Mouse (Mus musculus) hindbrain, embryonic 13.5 days (tissue): ENCODE measurements around the gene Srgn. TPM values are rescaled to one million over a fixed set of nuclear protein-coding genes. Genes with fewer than 3 reads are reported as not detected.

Source experiments
- ATAC-seq: fragments of 200-750 bp; cut with Nextera tagmentation; 2 replicates; pipeline ENCODE4 v1.8.0; 2017; ENCODE audit warnings: moderate TSS enrichment; ENCODE audit not compliant: low FRiP score
- H3K27ac ChIP-seq: fragments of 300-500 bp; sonication (generic); 2 replicates; pipeline ENCODE4 v1.5.1; 2015; ENCODE audit warnings: inconsistent platforms, mild to moderate bottlenecking, moderate library complexity
- H3K27me3 ChIP-seq: fragments of 300-500 bp; sonication (generic); 2 replicates; pipeline ENCODE4 v1.6.1; 2015; ENCODE audit warnings: mild to moderate bottlenecking, inconsistent platforms
- H3K36me3 ChIP-seq: fragments of 300-500 bp; sonication (generic); 2 replicates; pipeline ENCODE4 v1.6.1; 2015; ENCODE audit warnings: mild to moderate bottlenecking, inconsistent platforms
- H3K4me1 ChIP-seq: fragments of 300-500 bp; sonication (generic); replicated peaks from 2 replicates; pipeline ENCODE4 v1.6.1; 2015; ENCODE audit warnings: inconsistent platforms
- H3K4me2 ChIP-seq: fragments of 300-500 bp; sonication (generic); 2 replicates; pipeline ENCODE4 v1.6.1; 2015; ENCODE audit warnings: inconsistent platforms, mild to moderate bottlenecking, moderate library complexity
- H3K4me3 ChIP-seq: fragments of 300-500 bp; sonication (generic); 2 replicates; pipeline ENCODE4 v1.5.1; 2015; ENCODE audit warnings: mild to moderate bottlenecking, inconsistent platforms
- H3K9ac ChIP-seq: fragments of 300-500 bp; sonication (generic); 2 replicates; pipeline ENCODE4 v1.6.1; 2015; ENCODE audit warnings: mild to moderate bottlenecking, inconsistent platforms
- H3K9me3 ChIP-seq: fragments of 300-500 bp; sonication (generic); 2 replicates; pipeline ENCODE4 v1.6.1; 2016; ENCODE audit warnings: inconsistent platforms
- WGBS: fragments of 180-500 bp; shearing (Covaris S2); methylation state at CpG from one replicate; pipeline ENCODE4 v1.1.7; 2015; 5-methylcytosine and 5-hydroxymethylcytosine counted together
- polyA plus RNA-seq: library from polyadenylated mRNA; unstranded; fragments of >200 nt; fragmentation: Nextera tagmentation; extraction: Ambion mirVana; gene quantifications from 2 replicates; pipeline ENCODE4 v1.2.1, GENCODE M21; 2015

The Srgn gene
- polyA plus RNA-seq, 1 experiment from 2014 or later, result 8.3 TPM

GRCm38 (mm10) chr10:62512855-62513254 lies 14.4 kb downstream of the Srgn start:
- WGBS, result 93% methylated on average over 4 of the region's 4 CpGs
- peaks cover 7% of the 10 kb centered on the region; the same call in 1 of the 2 replicates for H3K4me1 ChIP-seq
- no peaks in the 10 kb centered on the region for H3K9me3 ChIP-seq
- H3K27me3 ChIP-seq, result peaks cover 12% of the 10 kb centered on the region
- H3K4me3 ChIP-seq, result no peak overlapping the region
- H3K4me2 ChIP-seq, result no peak overlapping the region
- no peaks in the 10 kb centered on the region for H3K36me3 ChIP-seq
- no peak overlapping the region for H3K9ac ChIP-seq
- no peak overlapping the region for H3K27ac ChIP-seq
- no peak for ATAC-seq

GRCm38 (mm10) chr10:62511528-62511927 lies 15.7 kb downstream of the Srgn start:
- Histone ChIP-seq H3K4me3 (no peak overlapping the region), H3K36me3 (no peaks in the 10 kb centered on the region), H3K27ac (no peak overlapping the region), H3K4me2 (no peak overlapping the region), H3K9me3 (no peaks in the 10 kb centered on the region), H3K9ac (no peak overlapping the region), H3K27me3 (peaks cover 21% of the 10 kb centered on the region), H3K4me1 (peaks cover 7% of the 10 kb centered on the region; the same call in 1 of the 2 replicates)
- WGBS, result 83% methylated on average over 6 of the region's 6 CpGs
- no peak for ATAC-seq

- Histone ChIP-seq H3K4me2 (no peak overlapping the region), H3K4me3 (no peak overlapping the region), H3K9me3 (no peaks in the 10 kb centered on the region), H3K4me1 (peaks cover 7% of the 10 kb centered on the region; the same call in 1 of the 2 replicates), H3K27ac (no peak overlapping the region), H3K27me3 (peaks cover 27% of the 10 kb centered on the region), H3K9ac (no peak overlapping the region), H3K36me3 (no peaks in the 10 kb centered on the region)
- WGBS, result 70% methylated on average over 11 of the region's 11 CpGs
- ATAC-seq, result no peak
These were observed 18.1 kb downstream of the Srgn start for GRCm38 (mm10) chr10:62509032-62509656.

GRCm38 (mm10) chr10:62508459-62508858 lies 18.8 kb downstream of the Srgn start:
- Histone ChIP-seq H3K4me1 (peaks cover 7% of the 10 kb centered on the region; the same call in 1 of the 2 replicates), H3K27me3 (peaks cover 27% of the 10 kb centered on the region), H3K27ac (0 out of 2 replicates have a peak overlapping the region, but pooled peaks have one; percentile 6), H3K4me2 (peak overlapping the region; percentile 47), H3K4me3 (peak overlapping the region; percentile 24), H3K9ac (peak overlapping the region; percentile 35; the same call in 1 of the 2 replicates), H3K9me3 (no peaks in the 10 kb centered on the region), H3K36me3 (no peaks in the 10 kb centered on the region)
- no peak for ATAC-seq
- 15% methylated on average over 11 of the region's 11 CpGs for WGBS

- H3K9me3 ChIP-seq, result no peaks in the 10 kb centered on the region
These were observed 19.5 kb downstream of the Srgn start for GRCm38 (mm10) chr10:62507591-62508308.

GRCm38 (mm10) chr10:62507071-62507470 lies 20.2 kb downstream of the Srgn start:
- Histone ChIP-seq H3K9me3 (no peaks in the 10 kb centered on the region), H3K4me1 (peaks cover 7% of the 10 kb centered on the region; the same call in 1 of the 2 replicates), H3K4me3 (no peak overlapping the region), H3K4me2 (no peak overlapping the region), H3K36me3 (no peaks in the 10 kb centered on the region), H3K27ac (no peak overlapping the region), H3K9ac (no peak overlapping the region), H3K27me3 (peaks cover 27% of the 10 kb centered on the region)
- no peak for ATAC-seq
- 92% methylated on average over 4 of the region's 4 CpGs for WGBS

More at GRCm38 (mm10) chr10:62507591-62508308, 19.5 kb downstream of the Srgn start:
- Histone ChIP-seq H3K4me2 (peak overlapping the region; percentile 47), H3K27me3 (peaks cover 27% of the 10 kb centered on the region), H3K4me1 (peaks cover 7% of the 10 kb centered on the region; the same call in 1 of the 2 replicates), H3K36me3 (no peaks in the 10 kb centered on the region), H3K27ac (no peak overlapping the region), H3K9ac (0 out of 2 replicates have a peak overlapping the region, but pooled peaks have one; percentile 51), H3K4me3 (peak overlapping the region; percentile 24)
- WGBS, result 24% methylated on average over 18 of the region's 18 CpGs
- ATAC-seq, result no peak

GRCm38 (mm10) chr10:62506019-62506556 lies 21.2 kb downstream of the Srgn start:
- no peak overlapping the region for H3K27ac ChIP-seq
- no peaks in the 10 kb centered on the region for H3K9me3 ChIP-seq
- H3K9ac ChIP-seq, result no peak overlapping the region
- H3K27me3 ChIP-seq, result peaks cover 27% of the 10 kb centered on the region
- H3K4me1 ChIP-seq, result peaks cover 7% of the 10 kb centered on the region; the same call in 1 of the 2 replicates
- no peak overlapping the region for H3K4me3 ChIP-seq
- ATAC-seq, result no peak
- 86% methylated on average over 17 of the region's 17 CpGs for WGBS
- H3K4me2 ChIP-seq, result no peak overlapping the region
- no peaks in the 10 kb centered on the region for H3K36me3 ChIP-seq

GRCm38 (mm10) chr10:62505224-62505983 lies 21.8 kb downstream of the Srgn start:
- no peaks in the 10 kb centered on the region for H3K9me3 ChIP-seq
- no peak for ATAC-seq
- no peak overlapping the region for H3K4me3 ChIP-seq
- H3K9ac ChIP-seq, result no peak overlapping the region
- H3K4me1 ChIP-seq, result peaks cover 7% of the 10 kb centered on the region; the same call in 1 of the 2 replicates
- WGBS, result 72% methylated on average over 9 of the region's 9 CpGs
- H3K36me3 ChIP-seq, result no peaks in the 10 kb centered on the region
- peaks cover 27% of the 10 kb centered on the region for H3K27me3 ChIP-seq
- no peak overlapping the region for H3K27ac ChIP-seq
- no peak overlapping the region for H3K4me2 ChIP-seq

GRCm38 (mm10) chr10:62503836-62504628 lies 23.2 kb downstream of the Srgn start:
- Histone ChIP-seq H3K4me1 (peaks cover 7% of the 10 kb centered on the region; the same call in 1 of the 2 replicates), H3K9ac (no peak overlapping the region), H3K36me3 (no peaks in the 10 kb centered on the region), H3K4me3 (no peak overlapping the region), H3K9me3 (no peaks in the 10 kb centered on the region), H3K27me3 (peaks cover 24% of the 10 kb centered on the region), H3K27ac (no peak overlapping the region), H3K4me2 (no peak overlapping the region)
- ATAC-seq, result no peak
- 75% methylated on average over 12 of the region's 12 CpGs for WGBS

GRCm38 (mm10) chr10:62503353-62503752 lies 23.9 kb downstream of the Srgn start:
- H3K4me2 ChIP-seq, result no peak overlapping the region
- WGBS, result 91% methylated on average over 4 of the region's 4 CpGs
- H3K36me3 ChIP-seq, result no peaks in the 10 kb centered on the region
- H3K4me1 ChIP-seq, result peaks cover 5% of the 10 kb centered on the region; the same call in 1 of the 2 replicates
- H3K27ac ChIP-seq, result no peak overlapping the region
- H3K4me3 ChIP-seq, result no peak overlapping the region
- peaks cover 18% of the 10 kb centered on the region for H3K27me3 ChIP-seq
- no peaks in the 10 kb centered on the region for H3K9me3 ChIP-seq
- no peak for ATAC-seq
- H3K9ac ChIP-seq, result no peak overlapping the region

GRCm38 (mm10) chr10:62501951-62502350 lies 25.3 kb downstream of the Srgn start:
- Histone ChIP-seq H3K36me3 (no peaks in the 10 kb centered on the region), H3K27ac (no peak overlapping the region), H3K4me3 (no peak overlapping the region), H3K9me3 (no peaks in the 10 kb centered on the region), H3K4me2 (no peak overlapping the region), H3K9ac (no peak overlapping the region), H3K4me1 (no peaks in the 10 kb centered on the region), H3K27me3 (peaks cover 7% of the 10 kb centered on the region)
- ATAC-seq, result no peak
- WGBS, result 86% methylated on average over 7 of the region's 7 CpGs
